Mouse (Mus musculus): ENCODE measurements around the gene B230118H07Rik.

GRCm38 (mm10) chr2:101525503-101526381, 123.6 kb downstream of the B230118H07Rik start:
- TF ChIP-seq CTCF (IDR thresholded peaks at IDR 0.05; ENCODE audit: extremely low read depth, insufficient read depth, low read length) = peak; percentile 84
- no peak for TF ChIP-seq POLR2A (IDR thresholded peaks at IDR 0.05; ENCODE audit: extremely low read depth, insufficient read depth, low read length)
